Comparison of ENCODE assay signal across 8 mouse cellular contexts in the genomic region with DNA sequence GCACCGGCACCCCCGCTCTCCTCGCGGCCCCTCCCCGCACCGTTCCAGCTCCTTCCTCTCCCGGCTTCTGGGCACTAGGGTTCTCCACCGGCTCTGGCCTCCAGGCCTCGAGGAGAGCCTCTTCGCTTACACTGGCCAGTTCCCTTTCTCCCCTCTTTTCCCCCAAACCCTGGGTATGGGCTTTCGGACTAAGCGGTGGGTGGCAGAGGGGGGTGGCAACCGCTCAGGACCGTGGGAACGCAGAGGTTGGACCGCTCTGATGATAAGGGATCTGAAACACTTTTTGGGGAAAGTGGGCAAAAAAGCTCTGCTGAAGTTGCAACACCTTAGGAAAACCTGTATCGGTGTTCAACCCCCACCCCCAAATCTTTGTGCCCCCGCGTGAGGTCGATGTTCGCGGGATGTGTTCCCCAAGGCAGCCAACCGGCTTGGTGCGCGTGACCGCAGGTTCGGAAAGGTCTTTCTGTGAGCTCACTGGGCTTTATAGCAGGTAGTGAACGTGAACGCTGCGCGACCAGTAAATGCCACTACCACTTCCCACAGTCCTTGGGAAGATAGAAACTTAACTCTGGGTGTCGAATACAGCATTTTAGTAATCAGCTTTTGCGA. TPM values are rescaled to one million over a fixed set of nuclear protein-coding genes. Genes with fewer than 3 reads are reported as not detected.
DNase-seq lines count a peak whose midpoint lies in the region; ATAC-seq and TF ChIP-seq lines count a peak whose summit lies in the region.

No protein-coding gene starts in this region.

- no peaks in the 10 kb centered on the region for H3K79me2 ChIP-seq in heart, adult 2 months (replicated peaks; ENCODE audit: control insufficient read depth, insufficient read depth, low read length)

- H3K9me3 ChIP-seq in limb, embryonic 15.5 days = no peaks in the 10 kb centered on the region
- no peaks in the 10 kb centered on the region for H3K9me3 ChIP-seq in midbrain, embryonic 16.5 days (replicated peaks; ENCODE audit: control insufficient read depth, low read length, poor library complexity, severe bottlenecking)

- peak overlapping the region; percentile 97 for H3K4me2 ChIP-seq in limb, embryonic 15.5 days
- peak overlapping the region; percentile 88 for H3K4me2 ChIP-seq in midbrain, embryonic 16.5 days (ENCODE audit: low read length)

- no peak for DNase-seq in testis, postnatal 10 days (ENCODE audit: low spot score)
- peak; percentile 66 for DNase-seq in cerebellum, adult 9-11 months
- no peak for DNase-seq in heart, adult 2 months
- peak; percentile 66 for DNase-seq in kidney, adult 18-20 months
- peak; percentile 15 to 28 for DNase-seq in urinary bladder, postnatal 36 days (ENCODE audit: low spot score in 2 of 2)

- no peak for ATAC-seq in limb, embryonic 15.5 days (ENCODE audit: insufficient number of reproducible peaks, low FRiP score, low TSS enrichment, low read depth)
- no peak for ATAC-seq in midbrain, embryonic 16.5 days

- H3K4me3 ChIP-seq in testis, adult 2 months (ENCODE audit: control insufficient read depth, low read depth, low read length) = peak overlapping the region; percentile 84
- H3K4me3 ChIP-seq in heart, adult 2 months = peak overlapping the region; percentile 90
- H3K4me3 ChIP-seq in limb, embryonic 15.5 days = peak overlapping the region; percentile 68
- peak overlapping the region; percentile 93 for H3K4me3 ChIP-seq in midbrain, embryonic 16.5 days (ENCODE audit: low read depth, low read length)

- TF ChIP-seq POLR2A in testis, adult 2 months (IDR thresholded peaks at IDR 0.05; ENCODE audit: control insufficient read depth, low read depth, low read length) = no peak; the same call in 1 of the 2 replicates
- no peak for TF ChIP-seq POLR2A in heart, adult 2 months (IDR thresholded peaks at IDR 0.05; ENCODE audit: insufficient read depth, low read depth, low read length)

- H3K27me3 ChIP-seq in testis, adult 2 months (ENCODE audit: control insufficient read depth, insufficient read depth, low read length) = peaks cover 5% of the 10 kb centered on the region; the same call in 1 of the 2 replicates
- H3K27me3 ChIP-seq in heart, adult 2 months (ENCODE audit: control insufficient read depth, insufficient read depth, low read length) = no peaks in the 10 kb centered on the region
- peaks cover 25% of the 10 kb centered on the region for H3K27me3 ChIP-seq in limb, embryonic 15.5 days
- no peaks in the 10 kb centered on the region for H3K27me3 ChIP-seq in midbrain, embryonic 16.5 days (ENCODE audit: control insufficient read depth, insufficient read depth, low read depth, low read length)

- TF ChIP-seq CTCF in testis, adult 2 months (IDR thresholded peaks at IDR 0.05; ENCODE audit: control insufficient read depth, insufficient read depth, insufficient replicate concordance, low read depth, low read length) = no peak
- TF ChIP-seq CTCF in heart, adult 2 months (IDR thresholded peaks at IDR 0.05) = no peak

- no peaks in the 10 kb centered on the region for H3K36me3 ChIP-seq in testis, adult 2 months (ENCODE audit: control insufficient read depth, insufficient read depth, low read length)
- no peaks in the 10 kb centered on the region for H3K36me3 ChIP-seq in heart, adult 2 months (ENCODE audit: control insufficient read depth, insufficient read depth, low read length)
- H3K36me3 ChIP-seq in limb, embryonic 15.5 days = no peaks in the 10 kb centered on the region
- no peaks in the 10 kb centered on the region for H3K36me3 ChIP-seq in midbrain, embryonic 16.5 days (ENCODE audit: control insufficient read depth, insufficient read depth, low read length)

- H3K4me1 ChIP-seq in testis, adult 2 months (ENCODE audit: control insufficient read depth, insufficient read depth, low read length) = peaks cover 22% of the 10 kb centered on the region
- no peaks in the 10 kb centered on the region for H3K4me1 ChIP-seq in heart, adult 2 months (ENCODE audit: control insufficient read depth, insufficient read depth, low read length)
- H3K4me1 ChIP-seq in limb, embryonic 15.5 days = peaks cover 21% of the 10 kb centered on the region
- H3K4me1 ChIP-seq in midbrain, embryonic 16.5 days (ENCODE audit: control insufficient read depth, insufficient read depth, low read length) = peaks cover 14% of the 10 kb centered on the region

- WGBS in heart, adult 2 months = under 1% methylated on average over 33 of the region's 33 CpGs
- under 1% methylated on average over 33 of the region's 33 CpGs for WGBS in limb, embryonic 15.5 days
- WGBS in midbrain, embryonic 16.5 days = under 1% methylated on average over 33 of the region's 33 CpGs

- no peak for TF ChIP-seq EP300 in heart, adult 2 months (IDR thresholded peaks at IDR 0.05; ENCODE audit: insufficient read depth, low read depth, low read length)

- intact Hi-C loops in heart, adult 2 months (cut with DNase I) = loop anchor here (2.0 to 10.0 kb wide), 6 partner anchors 38 to 328 kb away; no protein-coding TSS in a partner anchor

- H3K27ac ChIP-seq in testis, adult 2 months (ENCODE audit: control insufficient read depth, insufficient read depth, low read depth, low read length) = no peak overlapping the region
- peak overlapping the region; percentile 90 for H3K27ac ChIP-seq in heart, adult 2 months
- no peak overlapping the region for H3K27ac ChIP-seq in limb, embryonic 15.5 days
- H3K27ac ChIP-seq in midbrain, embryonic 16.5 days (ENCODE audit: low read length) = peak overlapping the region; percentile 90

- H3K9ac ChIP-seq in heart, adult 2 months (ENCODE audit: low read depth, low read length) = peak overlapping the region; percentile 96
- H3K9ac ChIP-seq in limb, embryonic 15.5 days = peak overlapping the region; percentile 44
- H3K9ac ChIP-seq in midbrain, embryonic 16.5 days (ENCODE audit: low read depth, low read length) = peak overlapping the region; percentile 97

RNA-seq across cellular contexts. Expression of a gene that starts 1.0 kb away (rescaled TPM):
- 12.5 and 13.5 TPM in 2 replicates for polyA plus RNA-seq in testis, adult 2 months (2012; rRNA removed)
- total RNA-seq in heart, adult 2 months (2021) = 1 to 10 TPM; 6.4 to 7.8 TPM
- polyA plus RNA-seq in heart, adult 2 months (2012; rRNA removed) = 4.5 and 7.3 TPM in 2 replicates
- polyA plus RNA-seq in limb, embryonic 15.5 days (2015; fragmentation: Nextera tagmentation; extraction: Ambion mirVana) = 2.6 and 3.2 TPM in 2 replicates
- polyA plus RNA-seq in midbrain, embryonic 16.5 days (2015; fragmentation: Nextera tagmentation; extraction: Ambion mirVana) = 23.7 and 25.2 TPM in 2 replicates

Comparison
In these comparisons a context has a peak if more than half of its experiments do, and no peak if none do; other contexts are left out.
1. H3K27ac ChIP-seq: peak in heart, adult 2 months (single experiment) and midbrain, embryonic 16.5 days (single experiment); none in testis, adult 2 months (single experiment) and limb, embryonic 15.5 days (single experiment).
2. DNase-seq: peak in cerebellum, adult 9-11 months (single experiment), kidney, adult 18-20 months (single experiment) and urinary bladder, postnatal 36 days (2 of 2); none in testis, postnatal 10 days (single experiment) and heart, adult 2 months (0 of 2).
3. H3K9ac ChIP-seq: peak in every context shown above with its lines; median percentile 97 in midbrain, embryonic 16.5 days; 96 in heart, adult 2 months; 44 in limb, embryonic 15.5 days.
4. Peak in every context shown above with its lines, with median percentiles within 50 percentile points of each other: H3K4me3 ChIP-seq.